Mouse (Mus musculus): Measurements from ENCODE around the gene Gm49320. TPM values are rescaled to one million over a fixed set of nuclear protein-coding genes. Genes with fewer than 3 reads are reported as not detected.

Gm49320 gene
- polyA plus RNA-seq, 1 experiment, result not detected

GRCm38 (mm10) chr8:4206182-4207015 lies 32.3 kb upstream of the Gm49320 start:
- WGBS, result 46% methylated on average over 44 of the region's 44 CpGs
- H3K4me1 ChIP-seq (ENCODE audit: control insufficient read depth, insufficient read depth, low read length), result peaks cover 14% of the 10 kb centered on the region
- TF ChIP-seq POLR2A (IDR thresholded peaks at IDR 0.05; ENCODE audit: insufficient read depth, low read depth, low read length) (no peak), CTCF (IDR thresholded peaks at IDR 0.05; ENCODE audit: insufficient read depth, low read depth, low read length) (no peak)
- no peak overlapping the region for H3K27ac ChIP-seq (ENCODE audit: insufficient read depth, low read depth, low read length)
- no peak overlapping the region for H3K4me3 ChIP-seq (ENCODE audit: insufficient read depth, low read depth, low read length)

DNA sequence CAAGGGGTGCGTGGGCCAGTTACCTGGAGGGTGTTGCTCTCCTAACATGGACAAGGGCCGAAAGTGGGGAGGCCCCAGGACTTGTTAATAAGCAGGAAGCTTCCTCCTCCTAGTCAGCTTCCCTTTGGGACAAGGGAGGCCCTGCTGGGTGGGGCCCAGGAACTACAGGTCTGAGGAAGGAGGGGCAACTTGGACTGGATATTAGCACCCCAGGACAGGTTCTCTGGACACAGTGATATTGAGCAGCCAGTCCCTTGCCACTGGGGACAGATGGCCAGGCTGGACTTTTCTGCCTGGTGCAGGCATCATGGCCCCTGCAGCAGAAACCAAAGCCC lies 31.7 kb upstream of the Gm49320 start:
- Histone ChIP-seq H3K27ac (ENCODE audit: insufficient read depth, low read depth, low read length) (no peak overlapping the region), H3K4me3 (ENCODE audit: insufficient read depth, low read depth, low read length) (no peak overlapping the region), H3K4me1 (ENCODE audit: control insufficient read depth, insufficient read depth, low read length) (peaks cover 12% of the 10 kb centered on the region)
- 84% methylated on average over 2 of the region's 2 CpGs for WGBS
- no peak for TF ChIP-seq CTCF (IDR thresholded peaks at IDR 0.05; ENCODE audit: insufficient read depth, low read depth, low read length)
- no peak for TF ChIP-seq POLR2A (IDR thresholded peaks at IDR 0.05; ENCODE audit: insufficient read depth, low read depth, low read length)

- 40% methylated on average over 6 of the region's 6 CpGs for WGBS
- TF ChIP-seq CTCF (IDR thresholded peaks at IDR 0.05; ENCODE audit: insufficient read depth, low read depth, low read length) (no peak), POLR2A (IDR thresholded peaks at IDR 0.05; ENCODE audit: insufficient read depth, low read depth, low read length) (no peak)
- Histone ChIP-seq H3K4me3 (ENCODE audit: insufficient read depth, low read depth, low read length) (no peak overlapping the region), H3K4me1 (ENCODE audit: control insufficient read depth, insufficient read depth, low read length) (peaks cover 38% of the 10 kb centered on the region), H3K27ac (ENCODE audit: insufficient read depth, low read depth, low read length) (no peak overlapping the region)
Observed at GRCm38 (mm10) chr8:4211097-4211496, 27.6 kb upstream of the Gm49320 start.

DNA sequence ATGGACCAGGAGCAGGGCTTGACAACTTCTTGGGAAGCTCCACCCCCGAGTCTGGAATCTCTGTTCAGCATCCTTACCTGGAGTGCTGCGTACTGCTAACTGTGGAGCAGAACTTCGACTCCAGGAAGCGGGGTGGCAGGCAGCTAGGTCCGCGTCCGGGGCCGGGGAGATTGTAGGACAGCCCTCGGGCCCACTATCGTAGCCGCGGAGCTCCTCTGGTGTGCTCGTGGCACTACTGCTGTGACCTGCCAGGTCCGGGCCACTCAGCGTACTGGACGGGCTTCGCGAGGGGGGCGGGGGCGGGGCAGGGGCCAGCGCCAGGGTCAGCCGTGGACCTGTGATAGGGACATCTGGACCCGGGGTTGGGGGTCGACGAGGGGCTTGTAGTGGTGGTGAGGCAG lies 25.9 kb upstream of the Gm49320 start:
- Histone ChIP-seq H3K4me1 (ENCODE audit: control insufficient read depth, insufficient read depth, low read length) (peaks cover 39% of the 10 kb centered on the region), H3K4me3 (ENCODE audit: insufficient read depth, low read depth, low read length) (peak overlapping the region; percentile 29), H3K27ac (ENCODE audit: insufficient read depth, low read depth, low read length) (no peak overlapping the region)
- TF ChIP-seq POLR2A (IDR thresholded peaks at IDR 0.05; ENCODE audit: insufficient read depth, low read depth, low read length), result no peak
- TF ChIP-seq CTCF (IDR thresholded peaks at IDR 0.05; ENCODE audit: insufficient read depth, low read depth, low read length), result no peak
- WGBS, result under 1% methylated on average over 25 of the region's 25 CpGs

- peak overlapping the region; percentile 29 for H3K4me3 ChIP-seq (ENCODE audit: insufficient read depth, low read depth, low read length)
- H3K4me1 ChIP-seq (ENCODE audit: control insufficient read depth, insufficient read depth, low read length), result peaks cover 39% of the 10 kb centered on the region
- no peak for TF ChIP-seq POLR2A (IDR thresholded peaks at IDR 0.05; ENCODE audit: insufficient read depth, low read depth, low read length)
- TF ChIP-seq CTCF (IDR thresholded peaks at IDR 0.05; ENCODE audit: insufficient read depth, low read depth, low read length), result no peak
- 17% methylated on average over 18 of the region's 18 CpGs for WGBS
- no peak overlapping the region for H3K27ac ChIP-seq (ENCODE audit: insufficient read depth, low read depth, low read length)
Observed at GRCm38 (mm10) chr8:4213210-4214005, 25.3 kb upstream of the Gm49320 start.

DNA sequence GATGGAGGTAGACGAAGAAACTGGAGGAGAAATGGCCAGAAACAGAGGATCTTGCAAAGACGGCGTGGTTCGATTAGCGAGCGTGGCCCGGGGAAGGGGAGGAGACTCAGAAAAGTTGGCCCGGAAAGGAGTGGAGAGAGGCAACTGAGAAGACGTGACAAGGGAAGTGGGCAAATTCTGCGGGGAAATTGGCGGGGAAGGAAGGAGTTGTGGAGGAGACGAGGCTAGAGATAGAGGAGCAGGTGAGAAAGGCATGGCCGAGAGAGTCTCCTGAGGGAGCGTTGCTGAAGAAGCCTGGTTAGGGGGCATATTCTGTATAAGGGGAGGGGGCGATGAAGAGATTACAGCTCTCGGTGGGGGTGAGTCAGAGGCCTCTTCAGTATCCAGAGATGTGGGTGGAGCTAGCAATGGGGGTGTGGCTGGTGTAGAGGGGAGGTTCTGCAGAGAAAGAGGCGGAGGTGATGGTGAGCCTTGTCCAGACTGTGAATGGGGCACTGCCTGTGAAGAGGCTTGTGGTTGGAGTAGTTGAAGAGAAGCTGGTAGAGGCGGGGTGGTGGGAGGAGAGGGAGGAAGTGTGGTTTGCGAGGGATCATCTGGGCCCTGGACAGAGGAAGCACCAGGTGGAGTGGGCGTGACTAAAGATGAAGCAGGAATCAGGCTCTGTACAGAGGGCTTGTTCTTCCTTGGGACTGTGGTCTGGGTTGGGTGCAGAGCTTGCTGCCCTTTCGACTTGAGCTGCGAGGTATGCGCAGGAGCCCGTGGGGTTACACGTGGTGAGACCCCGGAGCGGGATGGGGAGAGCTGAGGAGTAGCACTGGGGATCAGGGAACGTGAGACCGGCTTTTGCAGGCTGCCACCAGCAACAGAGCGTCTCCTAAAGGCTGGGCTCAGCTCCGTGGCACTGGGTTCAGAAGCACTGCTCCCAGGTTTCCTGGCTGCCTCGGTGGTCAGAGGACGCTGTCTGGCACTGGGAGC lies 24.4 kb upstream of the Gm49320 start:
- TF ChIP-seq POLR2A (IDR thresholded peaks at IDR 0.05; ENCODE audit: insufficient read depth, low read depth, low read length) (no peak), CTCF (IDR thresholded peaks at IDR 0.05; ENCODE audit: insufficient read depth, low read depth, low read length) (no peak)
- no peak overlapping the region for H3K27ac ChIP-seq (ENCODE audit: insufficient read depth, low read depth, low read length)
- H3K4me1 ChIP-seq (ENCODE audit: control insufficient read depth, insufficient read depth, low read length), result peaks cover 39% of the 10 kb centered on the region
- 0 out of 2 replicates have a peak overlapping the region, but pooled peaks have one; percentile 29 for H3K4me3 ChIP-seq (ENCODE audit: insufficient read depth, low read depth, low read length)
- 40% methylated on average over 33 of the region's 33 CpGs for WGBS

DNA sequence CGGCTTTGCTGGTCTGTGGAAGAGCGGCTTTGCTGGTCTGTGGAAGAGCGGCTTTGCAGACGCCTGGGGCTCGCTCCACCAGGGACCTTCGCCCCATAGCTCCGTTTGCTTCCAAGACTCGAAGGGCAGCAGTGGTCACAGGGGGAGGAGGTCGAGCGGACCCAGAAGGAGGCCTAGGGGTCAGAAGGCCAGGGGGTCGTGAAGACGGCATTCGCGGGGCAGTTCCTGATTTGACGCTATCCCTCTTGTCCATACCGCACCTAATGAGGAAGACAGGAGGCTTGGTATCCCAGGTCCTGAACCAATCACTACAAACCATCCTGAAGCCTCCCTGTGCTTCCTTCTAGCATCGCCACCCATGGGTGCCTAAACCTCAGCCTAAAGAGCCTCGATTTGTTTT lies 22.4 kb upstream of the Gm49320 start:
- Histone ChIP-seq H3K4me3 (ENCODE audit: insufficient read depth, low read depth, low read length) (peak overlapping the region; percentile 84), H3K27ac (ENCODE audit: insufficient read depth, low read depth, low read length) (no peak overlapping the region), H3K4me1 (ENCODE audit: control insufficient read depth, insufficient read depth, low read length) (peaks cover 35% of the 10 kb centered on the region)
- TF ChIP-seq POLR2A (IDR thresholded peaks at IDR 0.05; ENCODE audit: insufficient read depth, low read depth, low read length) (no peak), CTCF (IDR thresholded peaks at IDR 0.05; ENCODE audit: insufficient read depth, low read depth, low read length) (no peak)
- 10% methylated on average over 18 of the region's 18 CpGs for WGBS

Measured in olfactory bulb, adult 2 months (tissue).